Mouse (Mus musculus) liver, embryonic 14.5 days (tissue): ENCODE data around the gene Chga.

Experiments
- CTCF ChIP-seq: IDR thresholded peaks from 2 replicates; pipeline ENCODE4 v1.5.1; 2016; ENCODE audit warnings: antibody characterized with exemption, low read depth, control low read depth
- EP300 ChIP-seq: IDR thresholded peaks from 2 replicates; pipeline ENCODE4 v1.6.1; 2016; ENCODE audit warnings: antibody characterized with exemption, low read depth

DNA sequence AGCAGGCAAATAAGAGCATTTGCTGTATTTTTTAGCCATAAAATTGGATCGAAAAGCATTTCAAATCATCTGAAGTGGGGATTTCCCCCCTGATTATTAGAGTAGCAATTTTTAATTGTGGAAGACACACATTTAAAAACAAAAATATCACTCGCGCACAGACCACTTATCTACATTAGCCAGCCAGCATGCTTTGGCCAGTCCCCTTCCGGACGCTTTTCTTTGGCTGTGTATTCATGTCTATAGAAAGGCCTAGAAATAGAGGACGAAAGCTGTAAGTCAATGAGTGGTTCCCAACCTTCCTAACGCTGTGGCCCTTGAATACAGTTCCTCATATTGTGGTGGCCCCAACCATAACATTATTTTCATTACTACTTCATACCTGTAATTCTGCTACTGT lies 48.8 kb upstream of the Chga start:
- no peak for TF ChIP-seq CTCF
- TF ChIP-seq EP300 = peak; percentile 34; the same call in 1 of the 2 replicates
